Mouse (Mus musculus) thymus, postnatal 14 days (tissue): ENCODE results near the gene Sh3bgrl3.
A peak's percentile ranks its signal among the peaks of the same experiment; 100 is the strongest.
"Not testable (repeated sequence)": the region's sequence is repeated elsewhere in the genome, so short reads cannot be mapped to it uniquely, and the experiment has no call there.

Experiments used
- DNase-seq: peaks from one replicate; pipeline ENCODE4 v3.0.0; 2021

Sh3bgrl3 gene

DNA sequence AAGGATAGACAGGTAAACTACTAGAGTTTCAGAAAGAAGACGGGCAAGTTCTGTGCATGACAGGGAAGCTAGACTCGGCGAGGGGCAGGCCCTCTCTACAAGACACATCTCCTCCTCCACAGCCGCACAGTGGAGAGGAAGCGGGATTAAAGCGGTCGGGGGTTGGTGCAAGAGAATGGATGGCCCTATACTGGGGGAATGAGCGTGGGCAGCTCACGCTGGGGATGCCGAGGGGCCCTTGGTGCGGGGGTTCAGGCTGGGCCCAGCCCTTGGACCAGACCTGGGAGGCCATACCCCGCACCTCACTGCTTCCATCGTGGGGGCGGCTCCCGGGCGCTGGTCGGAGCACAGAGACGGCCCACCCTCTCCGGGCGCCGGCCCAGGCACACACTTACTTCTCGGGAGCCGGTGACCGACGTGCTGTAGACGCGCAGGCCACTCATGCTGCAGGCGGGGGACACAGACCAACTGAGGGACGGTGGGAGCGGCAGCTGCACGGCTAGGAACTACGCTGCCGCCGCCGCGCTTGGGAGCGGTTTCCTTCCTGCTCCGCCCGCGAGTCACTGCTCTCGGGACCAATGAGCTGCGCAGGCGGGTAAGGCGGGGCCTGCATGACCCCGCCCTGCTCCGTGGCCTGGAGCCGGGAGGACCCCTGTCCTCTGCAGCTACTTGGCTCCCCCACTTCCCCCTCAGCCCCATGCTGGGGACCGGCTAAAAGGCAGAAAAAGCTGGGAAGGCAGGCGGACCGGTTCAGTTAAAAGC lies at the start of gene Sh3bgrl3:
TSS of gene Sh3bgrl3 (minus strand) at position 569 of the 762 bp plus-strand sequence.
- DNase-seq: peak; percentile 95

- no peak for DNase-seq
Observed at GRCm38 (mm10) chr4:134172391-134172790, 43.8 kb upstream of the Sh3bgrl3 start.

DNA sequence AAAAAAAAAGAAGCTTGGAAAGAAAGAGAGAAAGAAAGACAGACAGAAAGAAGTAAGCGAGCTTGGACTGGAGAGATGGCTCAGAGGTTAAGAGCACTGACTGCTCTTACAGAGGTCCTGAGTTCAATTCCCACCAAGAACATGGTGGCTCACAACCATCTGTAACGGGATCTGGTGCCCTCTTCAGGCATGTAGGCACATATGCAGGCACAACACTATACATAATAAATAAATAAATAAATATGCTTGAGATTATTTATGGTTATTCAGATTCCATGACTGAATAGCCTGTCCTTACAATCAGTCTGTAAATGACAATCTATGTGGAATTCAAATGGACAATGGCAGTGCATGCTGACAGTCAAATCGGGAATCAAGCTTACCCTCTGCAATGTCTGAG lies 38.3 kb upstream of the Sh3bgrl3 start:
- DNase-seq: no peak

- peak; percentile 75 for DNase-seq
Observed at GRCm38 (mm10) chr4:134165548-134166465, 37.2 kb upstream of the Sh3bgrl3 start.

GRCm38 (mm10) chr4:134165024-134165423 lies 36.4 kb upstream of the Sh3bgrl3 start:
- DNase-seq: peak; percentile 25

DNA sequence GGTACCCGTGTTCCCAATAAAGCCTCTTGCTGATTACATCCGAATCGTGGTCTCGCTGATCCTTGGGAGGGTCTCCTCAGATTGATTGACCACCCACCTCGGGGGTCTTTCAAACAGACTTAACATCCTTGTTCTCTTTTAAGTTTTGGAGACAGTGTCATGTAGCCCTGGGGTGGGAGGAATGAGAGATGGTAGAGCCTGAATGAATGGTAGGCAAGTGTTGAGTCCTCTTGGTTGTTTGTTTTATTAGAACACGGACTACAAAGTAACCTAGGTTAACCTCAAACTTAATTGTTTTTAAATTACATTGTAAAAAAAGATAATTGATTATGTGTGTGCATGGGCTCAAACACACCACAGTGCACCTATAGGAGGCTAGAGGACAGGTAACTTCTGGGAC lies 36.0 kb upstream of the Sh3bgrl3 start:
- DNase-seq: no peak

DNA sequence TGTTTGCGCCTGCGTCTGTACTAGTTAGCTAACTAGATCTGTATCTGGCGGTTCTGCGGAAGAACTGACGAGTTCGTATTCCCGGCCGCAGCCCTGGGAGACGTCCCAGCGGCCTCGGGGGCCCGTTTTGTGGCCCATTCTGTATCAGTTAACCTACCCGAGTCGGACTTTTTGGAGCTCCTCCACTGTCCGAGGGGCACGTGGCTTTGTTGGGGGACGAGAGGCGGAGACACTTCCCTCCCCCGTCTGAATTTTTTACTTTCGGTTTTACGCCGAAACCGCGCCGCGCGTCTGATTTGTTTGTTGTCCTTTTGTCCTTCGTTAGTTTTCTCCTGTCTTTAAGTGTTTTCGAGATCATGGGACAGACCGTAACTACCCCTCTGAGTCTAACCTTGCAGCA lies 31.5 kb upstream of the Sh3bgrl3 start:
- DNase-seq: peak; percentile 51

DNA sequence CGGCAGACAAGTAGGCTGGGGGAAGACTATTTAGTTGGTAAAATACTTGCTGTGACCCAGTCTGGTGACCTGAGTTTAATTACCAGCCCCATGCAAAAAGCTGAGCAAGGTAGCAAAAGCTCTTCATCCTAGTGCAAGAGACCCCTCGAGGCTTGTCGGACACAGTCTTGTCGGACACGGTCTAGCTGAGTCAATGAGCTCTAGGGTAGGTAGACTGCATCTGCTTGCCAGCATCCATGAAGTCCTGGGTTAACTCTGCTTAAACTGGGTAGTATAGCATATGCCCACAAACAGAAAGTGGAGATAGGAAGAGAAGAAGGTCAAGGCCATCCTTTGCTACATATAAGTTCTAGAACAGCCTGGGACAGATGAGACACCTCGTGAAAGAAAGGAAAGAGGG lies 30.2 kb upstream of the Sh3bgrl3 start:
- no peak for DNase-seq

GRCm38 (mm10) chr4:134157558-134157957 lies 29.0 kb upstream of the Sh3bgrl3 start:
- no peak for DNase-seq

DNA sequence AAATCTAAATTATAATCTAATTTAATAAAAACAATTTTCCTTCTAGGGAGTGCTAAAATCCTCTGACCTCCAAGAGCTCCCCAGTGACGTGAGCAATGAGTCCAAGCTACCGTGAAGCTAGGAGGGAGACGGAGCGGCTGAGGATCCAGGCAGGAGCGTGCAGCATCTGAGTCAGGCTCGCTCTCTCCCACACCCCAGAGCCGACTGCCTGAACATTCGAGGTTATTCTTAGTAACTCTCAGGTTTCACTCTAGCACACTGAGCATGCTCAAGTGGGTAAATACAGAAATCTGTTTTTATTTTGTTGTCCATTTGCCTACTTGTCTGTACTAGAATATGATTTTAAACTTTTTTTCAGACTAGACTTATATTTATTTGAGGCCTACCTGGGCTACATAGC lies 28.2 kb upstream of the Sh3bgrl3 start:
- DNase-seq: no peak

GRCm38 (mm10) chr4:134155961-134156465 lies 27.4 kb upstream of the Sh3bgrl3 start:
- no peak for DNase-seq

DNA sequence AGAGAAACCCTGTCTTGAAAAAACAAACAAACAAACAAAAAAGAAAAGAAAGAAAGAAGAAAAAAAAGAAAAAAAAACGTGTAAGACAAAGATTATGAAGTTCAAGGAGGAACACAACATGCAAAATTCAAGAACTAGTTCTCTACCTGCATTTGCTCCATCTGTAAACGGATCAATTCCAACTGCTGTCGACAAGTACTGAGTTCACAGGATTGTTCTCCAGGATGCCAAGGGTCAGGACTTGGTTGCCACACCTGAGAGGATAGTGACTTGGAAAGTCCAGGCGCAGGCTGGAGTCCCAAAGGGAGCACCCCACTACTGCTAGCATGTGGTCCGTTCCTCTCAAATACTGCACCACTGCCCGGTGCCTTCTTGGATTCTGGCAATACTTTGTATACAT lies 26.9 kb upstream of the Sh3bgrl3 start:
- DNase-seq: no peak

DNA sequence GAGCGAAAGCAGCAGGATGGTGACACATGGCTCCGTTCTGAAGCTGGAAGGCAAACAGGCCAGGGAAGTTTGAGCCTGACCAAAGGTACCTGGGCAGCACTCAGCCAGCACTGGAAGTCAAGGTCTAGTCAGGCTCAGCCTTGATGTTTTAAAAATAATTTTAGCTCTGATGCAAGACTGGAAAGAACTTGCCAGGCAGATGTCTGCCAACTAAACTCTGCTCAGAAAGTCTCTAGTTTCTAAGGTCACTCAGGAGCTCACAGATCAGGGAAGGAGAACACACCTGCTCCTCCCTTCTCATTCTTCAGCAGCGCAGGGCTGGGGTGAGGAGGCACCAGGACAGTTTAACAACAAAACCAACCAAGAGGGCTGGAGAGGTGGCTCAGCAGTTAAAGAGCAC lies 25.8 kb upstream of the Sh3bgrl3 start:
- DNase-seq: no peak

DNA sequence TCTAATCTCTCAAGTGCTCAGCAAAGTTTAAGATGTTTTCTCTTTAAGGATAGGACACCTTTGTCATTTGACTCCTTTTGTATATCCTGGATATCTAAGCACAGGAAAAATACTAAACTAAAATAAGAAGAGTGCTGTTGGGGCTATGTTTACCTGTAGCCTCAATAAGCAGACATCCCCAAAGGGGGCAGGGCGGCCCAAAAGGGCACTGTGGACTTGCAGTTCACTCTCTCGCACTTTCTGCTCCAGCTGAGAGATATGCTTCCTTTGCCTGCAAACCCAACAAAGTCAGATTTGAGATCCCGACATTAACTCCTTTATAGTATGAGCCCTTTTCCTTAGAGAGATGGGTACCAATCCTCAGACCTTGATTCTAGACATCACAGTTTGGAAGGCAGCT lies 25.1 kb upstream of the Sh3bgrl3 start:
- DNase-seq: no peak

- DNase-seq: no peak
Observed at GRCm38 (mm10) chr4:134152112-134152511, 23.5 kb upstream of the Sh3bgrl3 start.

DNA sequence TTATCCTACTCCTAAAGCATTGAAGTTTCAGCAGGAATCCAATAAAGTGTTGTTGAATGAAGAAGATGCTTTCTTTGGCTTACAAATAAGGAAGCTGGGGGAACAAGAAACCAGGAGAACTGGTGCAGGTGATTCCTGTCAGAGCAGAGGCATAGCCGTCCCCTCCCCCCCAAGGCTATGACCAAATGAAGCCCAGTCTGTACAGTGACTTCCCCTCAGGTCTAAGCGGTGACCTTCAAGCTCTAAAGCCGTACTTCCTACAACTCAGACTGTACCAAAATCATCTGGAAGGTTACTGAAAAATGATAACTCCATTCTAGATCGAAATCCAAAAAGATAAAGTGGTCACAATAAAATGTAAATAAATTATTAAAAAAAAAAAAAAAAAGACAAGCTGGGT lies 20.8 kb upstream of the Sh3bgrl3 start:
- no peak for DNase-seq

DNA sequence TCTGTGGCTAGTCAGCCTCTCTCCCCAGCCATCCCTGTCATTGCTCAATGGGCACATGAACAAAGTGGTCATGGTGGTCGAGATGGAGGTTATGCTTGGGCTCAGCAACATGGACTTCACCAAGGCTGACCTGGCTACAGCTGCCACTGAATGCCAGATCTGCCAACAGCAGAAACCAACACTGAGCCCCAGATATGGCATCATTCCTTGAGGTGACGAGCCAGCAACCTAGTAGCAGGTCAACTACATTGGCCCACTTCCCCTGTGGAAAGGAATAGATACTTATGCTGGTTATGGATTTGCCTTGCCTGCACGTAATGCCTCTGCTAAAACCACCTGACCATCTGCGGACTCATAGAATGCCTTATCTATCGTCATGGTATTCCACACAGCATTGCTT lies 15.7 kb upstream of the Sh3bgrl3 start:
- DNase-seq: not testable (repeated sequence)

DNA sequence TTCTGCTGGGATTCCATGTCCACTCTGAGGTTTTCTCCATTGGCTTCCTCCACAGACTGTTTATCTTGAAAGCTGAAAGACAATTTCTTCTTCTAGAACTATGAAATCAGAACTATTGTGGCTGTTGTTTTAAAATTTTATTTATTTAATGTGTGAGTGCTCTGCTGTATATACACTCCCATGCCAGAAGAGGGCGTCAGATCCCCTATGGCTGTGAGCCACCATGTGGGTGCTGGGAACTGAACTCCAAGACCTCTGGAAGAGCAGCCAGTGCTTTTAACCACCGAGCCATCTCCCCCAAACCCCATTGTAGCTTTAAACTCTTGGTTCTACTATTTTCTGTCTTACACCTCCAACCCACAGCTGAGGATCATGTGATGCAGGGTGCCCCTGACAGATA lies 10.3 kb upstream of the Sh3bgrl3 start:
- no peak for DNase-seq

GRCm38 (mm10) chr4:134136280-134136926 lies 7.8 kb upstream of the Sh3bgrl3 start:
- no peak for DNase-seq

DNA sequence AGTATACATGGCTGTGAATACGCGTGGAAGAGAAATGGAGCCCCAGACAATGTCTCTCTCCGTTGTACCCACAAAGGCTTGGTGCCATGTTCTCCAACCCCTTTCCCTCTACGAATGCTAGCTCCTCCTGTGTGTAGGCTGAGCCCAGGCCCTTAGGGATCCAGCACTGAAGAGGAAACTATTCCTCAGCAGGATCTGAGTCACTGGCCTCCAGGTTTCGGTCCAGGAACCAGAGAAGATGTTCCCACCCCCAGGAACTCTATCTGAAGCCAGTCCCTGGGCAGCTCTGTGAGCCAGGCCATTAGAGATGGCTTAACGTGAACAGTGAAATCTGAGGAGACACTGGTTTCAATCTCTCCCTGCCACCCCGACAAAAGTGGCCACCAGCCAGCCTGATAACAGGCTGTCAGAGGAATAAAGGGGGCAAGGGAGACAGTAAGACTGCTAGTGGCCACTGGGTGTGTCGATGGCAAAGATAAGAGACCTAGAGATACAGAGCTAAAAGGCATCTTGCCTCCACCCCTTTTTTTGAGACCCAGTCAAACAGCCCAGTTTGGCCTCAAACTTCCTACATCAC lies 4.0 kb upstream of the Sh3bgrl3 start:
- no peak for DNase-seq

DNA sequence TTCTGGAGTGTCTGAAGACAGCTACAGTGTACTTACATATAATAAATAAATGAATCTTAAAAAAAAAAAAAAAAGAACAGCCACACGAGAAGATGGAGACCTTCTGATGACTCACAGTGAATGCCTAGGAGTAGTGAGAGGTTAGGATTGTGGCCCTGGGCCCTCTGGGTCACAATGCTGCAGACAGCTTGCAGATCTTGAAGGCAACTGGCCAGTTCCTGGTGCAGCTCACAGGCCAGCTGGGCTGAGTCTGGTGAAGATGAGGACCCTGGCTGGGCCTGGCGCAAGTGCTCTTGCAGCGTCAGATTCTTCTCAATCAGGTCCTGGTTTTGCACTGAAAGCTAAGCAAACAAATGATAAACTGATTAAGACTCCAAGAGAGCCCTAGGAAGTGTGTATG lies 3.5 kb upstream of the Sh3bgrl3 start:
- DNase-seq: no peak

GRCm38 (mm10) chr4:134129482-134129881 lies 893 bp upstream of the Sh3bgrl3 start:
- DNase-seq: no peak

GRCm38 (mm10) chr4:134128983-134129362 lies 384 bp upstream of the Sh3bgrl3 start:
- DNase-seq: peak; percentile 72
